Comparison of ENCODE assay signal across 8 mouse cellular contexts in genomic region chr11:102138447-102138740, GRCm38 (mm10). TPM values are rescaled to one million over a fixed set of nuclear protein-coding genes. Genes with fewer than 3 reads are reported as not detected.
DNase-seq lines count a peak whose midpoint lies in the region; ATAC-seq lines count a peak whose summit lies in the region.

No protein-coding gene starts in this region.

- peak overlapping the region; percentile 34 for H3K4me3 ChIP-seq in embryonic facial prominence, embryonic 13.5 days
- peak overlapping the region; percentile 20 for H3K4me3 ChIP-seq in heart, embryonic 11.5 days (ENCODE audit: low read depth, low read length)
- H3K4me3 ChIP-seq in kidney, embryonic 16.5 days (ENCODE audit: low read length) = peak overlapping the region; percentile 34
- H3K4me3 ChIP-seq in liver, embryonic 16.5 days (ENCODE audit: low read depth, low read length) = no peak overlapping the region
- H3K4me3 ChIP-seq in neural tube, embryonic 12.5 days = no peak overlapping the region

- peaks cover 24% of the 10 kb centered on the region for H3K27me3 ChIP-seq in embryonic facial prominence, embryonic 13.5 days
- H3K27me3 ChIP-seq in heart, embryonic 11.5 days (ENCODE audit: control insufficient read depth, insufficient read depth, low read length) = peaks cover 19% of the 10 kb centered on the region
- H3K27me3 ChIP-seq in kidney, embryonic 16.5 days (ENCODE audit: insufficient read depth, low read length) = peaks cover 3% of the 10 kb centered on the region; the same call in 1 of the 2 replicates
- H3K27me3 ChIP-seq in liver, embryonic 16.5 days (ENCODE audit: control insufficient read depth, insufficient read depth, low read depth, low read length) = peaks cover 8% of the 10 kb centered on the region
- H3K27me3 ChIP-seq in neural tube, embryonic 12.5 days (replicated peaks) = peaks cover 19% of the 10 kb centered on the region; the same call in 1 of the 2 replicates

- no peak overlapping the region for H3K27ac ChIP-seq in embryonic facial prominence, embryonic 13.5 days
- no peak overlapping the region for H3K27ac ChIP-seq in heart, embryonic 11.5 days (ENCODE audit: low read depth, low read length)
- no peak overlapping the region for H3K27ac ChIP-seq in kidney, embryonic 16.5 days (ENCODE audit: low read length)
- H3K27ac ChIP-seq in liver, embryonic 16.5 days (ENCODE audit: low read length) = no peak overlapping the region
- H3K27ac ChIP-seq in neural tube, embryonic 12.5 days = no peak overlapping the region

- DNase-seq in B cell, adult 2 months = peak; percentile 75
- peak; percentile 64 for DNase-seq in adrenal gland, adult 2 months
- peak; percentile 80 for DNase-seq in testis, postnatal 10 days (ENCODE audit: low spot score)

- under 1% methylated on average over 18 of the region's 18 CpGs for WGBS in embryonic facial prominence, embryonic 13.5 days
- WGBS in heart, embryonic 11.5 days (ENCODE audit: insufficient replicate concordance) = under 1% methylated on average over 18 of the region's 18 CpGs
- WGBS in kidney, embryonic 16.5 days = 0% methylated on average over 18 of the region's 18 CpGs
- WGBS in liver, embryonic 16.5 days (ENCODE audit: insufficient replicate concordance) = under 1% methylated on average over 18 of the region's 18 CpGs
- WGBS in neural tube, embryonic 12.5 days = under 1% methylated on average over 18 of the region's 18 CpGs

- H3K9ac ChIP-seq in embryonic facial prominence, embryonic 13.5 days = peak overlapping the region; percentile 64
- H3K9ac ChIP-seq in heart, embryonic 11.5 days (ENCODE audit: low read depth, low read length) = no peak overlapping the region
- peak overlapping the region; percentile 55 for H3K9ac ChIP-seq in kidney, embryonic 16.5 days (replicated peaks; ENCODE audit: low read length)
- no peak overlapping the region for H3K9ac ChIP-seq in liver, embryonic 16.5 days (ENCODE audit: low read depth, low read length)
- H3K9ac ChIP-seq in neural tube, embryonic 12.5 days = 0 out of 2 replicates have a peak overlapping the region, but pooled peaks have one; percentile 26

- ATAC-seq in embryonic facial prominence, embryonic 13.5 days (ENCODE audit: insufficient number of reproducible peaks, insufficient read depth, low FRiP score, low TSS enrichment, low read depth) = no peak
- no peak for ATAC-seq in heart, embryonic 11.5 days (replicated peaks; ENCODE audit: insufficient number of reproducible peaks, low FRiP score, low TSS enrichment)
- ATAC-seq in kidney, embryonic 16.5 days (ENCODE audit: low FRiP score, low TSS enrichment) = no peak
- no peak for ATAC-seq in liver, embryonic 16.5 days (ENCODE audit: low read depth)
- no peak for ATAC-seq in neural tube, embryonic 12.5 days (ENCODE audit: low FRiP score, low read depth)

- peak overlapping the region; percentile 63 for H3K4me2 ChIP-seq in embryonic facial prominence, embryonic 13.5 days
- H3K4me2 ChIP-seq in heart, embryonic 11.5 days = peak overlapping the region; percentile 61
- H3K4me2 ChIP-seq in kidney, embryonic 16.5 days (replicated peaks; ENCODE audit: low read depth, low read length) = peak overlapping the region; percentile 52
- H3K4me2 ChIP-seq in liver, embryonic 16.5 days (ENCODE audit: low read depth, low read length) = peak overlapping the region; percentile 36; the same call in 1 of the 2 replicates
- H3K4me2 ChIP-seq in neural tube, embryonic 12.5 days (replicated peaks) = peak overlapping the region; percentile 56

- H3K4me1 ChIP-seq in embryonic facial prominence, embryonic 13.5 days = peaks cover 8% of the 10 kb centered on the region
- no peaks in the 10 kb centered on the region for H3K4me1 ChIP-seq in heart, embryonic 11.5 days (ENCODE audit: control insufficient read depth, insufficient read depth, low read length)
- H3K4me1 ChIP-seq in kidney, embryonic 16.5 days (ENCODE audit: insufficient read depth, low read length) = peaks cover 10% of the 10 kb centered on the region; the same call in 1 of the 2 replicates
- peaks cover 4% of the 10 kb centered on the region for H3K4me1 ChIP-seq in liver, embryonic 16.5 days (ENCODE audit: control insufficient read depth, low read depth, low read length)
- 0 out of 2 replicates have a peak, but pooled peaks cover 10% of the 10 kb centered on the region for H3K4me1 ChIP-seq in neural tube, embryonic 12.5 days

- no peaks in the 10 kb centered on the region for H3K36me3 ChIP-seq in embryonic facial prominence, embryonic 13.5 days
- no peaks in the 10 kb centered on the region for H3K36me3 ChIP-seq in heart, embryonic 11.5 days (ENCODE audit: control insufficient read depth, insufficient read depth, low read length)
- no peaks in the 10 kb centered on the region for H3K36me3 ChIP-seq in kidney, embryonic 16.5 days (ENCODE audit: insufficient read depth, low read length)
- no peaks in the 10 kb centered on the region for H3K36me3 ChIP-seq in liver, embryonic 16.5 days (ENCODE audit: control insufficient read depth, insufficient read depth)
- no peaks in the 10 kb centered on the region for H3K36me3 ChIP-seq in neural tube, embryonic 12.5 days

- no peaks in the 10 kb centered on the region for H3K9me3 ChIP-seq in embryonic facial prominence, embryonic 13.5 days
- no peaks in the 10 kb centered on the region for H3K9me3 ChIP-seq in heart, embryonic 11.5 days (replicated peaks; ENCODE audit: control insufficient read depth, low read length)
- H3K9me3 ChIP-seq in kidney, embryonic 16.5 days (ENCODE audit: low read length) = no peaks in the 10 kb centered on the region
- no peaks in the 10 kb centered on the region for H3K9me3 ChIP-seq in liver, embryonic 16.5 days (replicated peaks; ENCODE audit: control insufficient read depth, low read length)
- no peaks in the 10 kb centered on the region for H3K9me3 ChIP-seq in neural tube, embryonic 12.5 days

RNA-seq across cellular contexts. Expression of gene Nags, which starts 6.9 kb away (rescaled TPM):
- 1 to 10 TPM in 1 of 2 experiments, under 1 TPM in 1; 0.29 to 1.8 TPM for total RNA-seq in adrenal gland, adult 2 months (2021)
- polyA plus RNA-seq in adrenal gland, adult 2 months (2012; rRNA removed) = 0.34 and 1.1 TPM in 2 replicates
- polyA plus RNA-seq in embryonic facial prominence, embryonic 13.5 days (2015; fragmentation: Nextera tagmentation; extraction: Ambion mirVana) = 0.32 TPM in 1 of 2 replicates, not detected in the other
- 0.33 TPM in 1 of 2 replicates, not detected in the other for polyA plus RNA-seq in heart, embryonic 11.5 days (2014; fragmentation: Nextera tagmentation; extraction: Ambion mirVana)
- 0.10 and 0.17 TPM in 2 replicates for polyA plus RNA-seq in kidney, embryonic 16.5 days (2015; fragmentation: Nextera tagmentation; extraction: Ambion mirVana)
- polyA plus RNA-seq in liver, embryonic 16.5 days (2015; fragmentation: Nextera tagmentation; extraction: Ambion mirVana) = 19.0 and 19.2 TPM in 2 replicates
- not detected in 2 replicates for polyA plus RNA-seq in neural tube, embryonic 12.5 days (2016; fragmentation: Nextera tagmentation; extraction: Ambion mirVana)

RNA-seq across cellular contexts. Expression of gene Tmem101, which starts 17.8 kb away (rescaled TPM):
- total RNA-seq in adrenal gland, adult 2 months (2021) = 10 to 100 TPM in 1 of 2 experiments, 1 to 10 TPM in 1; 7.9 to 16.5 TPM
- 23.9 and 26.8 TPM in 2 replicates for polyA plus RNA-seq in adrenal gland, adult 2 months (2012; rRNA removed)
- 45.4 and 45.5 TPM in 2 replicates for polyA plus RNA-seq in embryonic facial prominence, embryonic 13.5 days (2015; fragmentation: Nextera tagmentation; extraction: Ambion mirVana)
- polyA plus RNA-seq in heart, embryonic 11.5 days (2014; fragmentation: Nextera tagmentation; extraction: Ambion mirVana) = 31.2 and 36.3 TPM in 2 replicates
- polyA plus RNA-seq in kidney, embryonic 16.5 days (2015; fragmentation: Nextera tagmentation; extraction: Ambion mirVana) = 42.7 and 43.1 TPM in 2 replicates
- polyA plus RNA-seq in liver, embryonic 16.5 days (2015; fragmentation: Nextera tagmentation; extraction: Ambion mirVana) = 9.0 and 9.9 TPM in 2 replicates
- polyA plus RNA-seq in neural tube, embryonic 12.5 days (2016; fragmentation: Nextera tagmentation; extraction: Ambion mirVana) = 35.3 and 37.3 TPM in 2 replicates

RNA-seq across cellular contexts. Expression of gene Pyy, which starts 30.8 kb away (rescaled TPM):
- total RNA-seq in adrenal gland, adult 2 months (2021) = not detected
- not detected in 2 replicates for polyA plus RNA-seq in adrenal gland, adult 2 months (2012; rRNA removed)
- polyA plus RNA-seq in embryonic facial prominence, embryonic 13.5 days (2015; fragmentation: Nextera tagmentation; extraction: Ambion mirVana) = not detected in 2 replicates
- polyA plus RNA-seq in heart, embryonic 11.5 days (2014; fragmentation: Nextera tagmentation; extraction: Ambion mirVana) = 0.69 TPM in 1 of 2 replicates, not detected in the other
- not detected in 2 replicates for polyA plus RNA-seq in kidney, embryonic 16.5 days (2015; fragmentation: Nextera tagmentation; extraction: Ambion mirVana)
- polyA plus RNA-seq in liver, embryonic 16.5 days (2015; fragmentation: Nextera tagmentation; extraction: Ambion mirVana) = 1.1 TPM in 1 of 2 replicates, not detected in the other
- 1.1 TPM in 1 of 2 replicates, not detected in the other for polyA plus RNA-seq in neural tube, embryonic 12.5 days (2016; fragmentation: Nextera tagmentation; extraction: Ambion mirVana)

RNA-seq across cellular contexts. Expression of gene Ppy, which starts 37.3 kb away (rescaled TPM):
- total RNA-seq in adrenal gland, adult 2 months (2021) = not detected
- polyA plus RNA-seq in adrenal gland, adult 2 months (2012; rRNA removed) = not detected in 2 replicates
- polyA plus RNA-seq in embryonic facial prominence, embryonic 13.5 days (2015; fragmentation: Nextera tagmentation; extraction: Ambion mirVana) = not detected in 2 replicates
- not detected in 2 replicates for polyA plus RNA-seq in heart, embryonic 11.5 days (2014; fragmentation: Nextera tagmentation; extraction: Ambion mirVana)
- not detected in 2 replicates for polyA plus RNA-seq in kidney, embryonic 16.5 days (2015; fragmentation: Nextera tagmentation; extraction: Ambion mirVana)
- 0.32 TPM in 1 of 2 replicates, not detected in the other for polyA plus RNA-seq in liver, embryonic 16.5 days (2015; fragmentation: Nextera tagmentation; extraction: Ambion mirVana)
- not detected in 2 replicates for polyA plus RNA-seq in neural tube, embryonic 12.5 days (2016; fragmentation: Nextera tagmentation; extraction: Ambion mirVana)

RNA-seq across cellular contexts. Expression of gene Lsm12, which starts 46.7 kb away (rescaled TPM):
- 100 to 1,000 TPM in 1 of 2 experiments, 10 to 100 TPM in 1; 82.6 to 108 TPM for total RNA-seq in adrenal gland, adult 2 months (2021)
- polyA plus RNA-seq in adrenal gland, adult 2 months (2012; rRNA removed) = 35.8 and 40.1 TPM in 2 replicates
- 125 and 159 TPM in 2 replicates for polyA plus RNA-seq in embryonic facial prominence, embryonic 13.5 days (2015; fragmentation: Nextera tagmentation; extraction: Ambion mirVana)
- 61.3 and 64.3 TPM in 2 replicates for polyA plus RNA-seq in heart, embryonic 11.5 days (2014; fragmentation: Nextera tagmentation; extraction: Ambion mirVana)
- polyA plus RNA-seq in kidney, embryonic 16.5 days (2015; fragmentation: Nextera tagmentation; extraction: Ambion mirVana) = 90.2 and 108 TPM in 2 replicates
- polyA plus RNA-seq in liver, embryonic 16.5 days (2015; fragmentation: Nextera tagmentation; extraction: Ambion mirVana) = 51.2 and 52.5 TPM in 2 replicates
- 87.0 and 112 TPM in 2 replicates for polyA plus RNA-seq in neural tube, embryonic 12.5 days (2016; fragmentation: Nextera tagmentation; extraction: Ambion mirVana)

Comparison
In these comparisons a context has a peak if more than half of its experiments do, and no peak if none do; other contexts are left out.
1. H3K4me3 ChIP-seq: peak in embryonic facial prominence, embryonic 13.5 days (single experiment), heart, embryonic 11.5 days (single experiment) and kidney, embryonic 16.5 days (single experiment); none in liver, embryonic 16.5 days (single experiment) and neural tube, embryonic 12.5 days (single experiment).
2. H3K9ac ChIP-seq: peak in embryonic facial prominence, embryonic 13.5 days (single experiment), kidney, embryonic 16.5 days (single experiment) and neural tube, embryonic 12.5 days (single experiment); none in heart, embryonic 11.5 days (single experiment) and liver, embryonic 16.5 days (single experiment).
3. Peak in every context shown above with its lines, with median percentiles within 50 percentile points of each other: DNase-seq and H3K4me2 ChIP-seq.